Comparison of ENCODE assay signal across 24 mouse cellular contexts in genomic region chr13:91048171-91048570, GRCm38 (mm10).
DNase-seq lines count a peak whose midpoint lies in the region; ATAC-seq lines count a peak whose summit lies in the region.
"Had no signal": no experiment of that assay in that cellular context is flagged by ENCODE, and none has a peak within 500 bp of the region (broad histone marks: within the 10 kb centered on the region; RNA-seq: fewer than 3 reads in every experiment).

No protein-coding gene starts in this region.

- H3K27me3 ChIP-seq in kidney, embryonic 14.5 days (ENCODE audit: control insufficient read depth, insufficient read depth, low read length): no peaks in the 10 kb centered on the region
- H3K27me3 ChIP-seq: embryonic facial prominence, embryonic 13.5 days; forebrain, embryonic 12.5 days; forebrain, embryonic 15.5 days; hindbrain, embryonic 12.5 days; hindbrain, embryonic 15.5 days had no signal

- H3K4me3 ChIP-seq in kidney, embryonic 14.5 days (ENCODE audit: low read length): no peak overlapping the region
- H3K4me3 ChIP-seq: embryonic facial prominence, embryonic 10.5 days; embryonic facial prominence, embryonic 13.5 days; erythroblast, embryonic 14.5 days; forebrain, embryonic 12.5 days; forebrain, embryonic 15.5 days; hindbrain, embryonic 12.5 days; hindbrain, embryonic 15.5 days had no signal

- no peaks in the 10 kb centered on the region for H3K4me1 ChIP-seq in kidney, embryonic 14.5 days (ENCODE audit: control insufficient read depth, insufficient read depth, low read length)
- H3K4me1 ChIP-seq: embryonic facial prominence, embryonic 10.5 days; embryonic facial prominence, embryonic 13.5 days; forebrain, embryonic 12.5 days; forebrain, embryonic 15.5 days; hindbrain, embryonic 12.5 days; hindbrain, embryonic 15.5 days had no signal

- DNase-seq in gastrocnemius, adult 18-20 months (ENCODE audit: low spot score): peak; percentile 30
- no peak for DNase-seq in gastrocnemius, postnatal 25 days
- DNase-seq in kidney, adult 18-20 months: peak; percentile 11
- DNase-seq in kidney, adult 9 months: peak; percentile 28
- no peak for DNase-seq in kidney, postnatal 10 days
- peak; percentile 13 for DNase-seq in skeletal muscle tissue, adult 2 months (ENCODE audit: low read depth, low spot score)
- DNase-seq: adrenal gland, adult 8-10 months; adrenal gland, postnatal 25 days; cerebellum, adult 11-12 months; cerebellum, adult 8-10 months; cerebellum, postnatal 10 days; cerebellum, postnatal 36 days; embryo, embryonic 11 days; heart, adult 11 months had no signal

- no peaks in the 10 kb centered on the region for H3K36me3 ChIP-seq in kidney, embryonic 14.5 days (ENCODE audit: control insufficient read depth, insufficient read depth, low read length)
- H3K36me3 ChIP-seq: embryonic facial prominence, embryonic 10.5 days; forebrain, embryonic 12.5 days; forebrain, embryonic 15.5 days; hindbrain, embryonic 12.5 days; hindbrain, embryonic 15.5 days had no signal

- no peaks in the 10 kb centered on the region; the same call in 1 of the 2 replicates for H3K9me3 ChIP-seq in kidney, embryonic 14.5 days (ENCODE audit: control insufficient read depth, low read length)
- H3K9me3 ChIP-seq: forebrain, embryonic 15.5 days; hindbrain, embryonic 12.5 days had no signal

- WGBS in kidney, embryonic 14.5 days: 90% methylated on average over 4 of the region's 4 CpGs

- no peak overlapping the region for H3K27ac ChIP-seq in kidney, embryonic 14.5 days (ENCODE audit: low read depth, low read length)
- H3K27ac ChIP-seq: embryonic facial prominence, embryonic 10.5 days; embryonic facial prominence, embryonic 13.5 days; forebrain, embryonic 12.5 days; forebrain, embryonic 15.5 days; hindbrain, embryonic 12.5 days; hindbrain, embryonic 15.5 days had no signal

- no peak overlapping the region for H3K9ac ChIP-seq in kidney, embryonic 14.5 days (ENCODE audit: low read depth, low read length)
- H3K9ac ChIP-seq: embryonic facial prominence, embryonic 13.5 days; forebrain, embryonic 12.5 days; forebrain, embryonic 15.5 days; hindbrain, embryonic 12.5 days; hindbrain, embryonic 15.5 days had no signal

- H3K4me2 ChIP-seq in kidney, embryonic 14.5 days (replicated peaks; ENCODE audit: low read depth, low read length): no peak overlapping the region
- H3K4me2 ChIP-seq: embryonic facial prominence, embryonic 13.5 days; forebrain, embryonic 12.5 days; forebrain, embryonic 15.5 days; heart, embryonic 11.5 days; hindbrain, embryonic 12.5 days; hindbrain, embryonic 15.5 days had no signal

- no peak for ATAC-seq in kidney, embryonic 14.5 days (ENCODE audit: low FRiP score, low TSS enrichment)
- ATAC-seq: activated CD4-positive, CD25-positive, alpha-beta regulatory T cell, adult 4 months; forebrain, embryonic 15.5 days had no signal

Comparison
In these comparisons a context has a peak if more than half of its experiments do, and no peak if none do; other contexts are left out.
1. DNase-seq: peak in gastrocnemius, adult 18-20 months (single experiment), kidney, adult 18-20 months (single experiment), kidney, adult 9 months (single experiment) and skeletal muscle tissue, adult 2 months (single experiment); none in gastrocnemius, postnatal 25 days (single experiment) and kidney, postnatal 10 days (single experiment).